Mouse (Mus musculus) 3134 (cell line): ENCODE measurements around the gene Lmx1a.
A peak's percentile ranks its signal among the peaks of the same experiment; 100 is the strongest.

Experiments used
- DNase-seq: peaks from one replicate; pipeline ENCODE4 v3.0.0-alpha.2; 2011; ENCODE audit warnings: low spot score; ENCODE audit not compliant: insufficient read length; ENCODE audit errors: extremely low read depth

Lmx1a gene

DNA sequence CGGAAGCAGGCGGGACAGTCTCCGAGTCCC lies at the start of gene Lmx1a:
TSS of gene Lmx1a (plus strand) at position 6 of the 30 bp plus-strand sequence.
- no peak for DNase-seq

DNA sequence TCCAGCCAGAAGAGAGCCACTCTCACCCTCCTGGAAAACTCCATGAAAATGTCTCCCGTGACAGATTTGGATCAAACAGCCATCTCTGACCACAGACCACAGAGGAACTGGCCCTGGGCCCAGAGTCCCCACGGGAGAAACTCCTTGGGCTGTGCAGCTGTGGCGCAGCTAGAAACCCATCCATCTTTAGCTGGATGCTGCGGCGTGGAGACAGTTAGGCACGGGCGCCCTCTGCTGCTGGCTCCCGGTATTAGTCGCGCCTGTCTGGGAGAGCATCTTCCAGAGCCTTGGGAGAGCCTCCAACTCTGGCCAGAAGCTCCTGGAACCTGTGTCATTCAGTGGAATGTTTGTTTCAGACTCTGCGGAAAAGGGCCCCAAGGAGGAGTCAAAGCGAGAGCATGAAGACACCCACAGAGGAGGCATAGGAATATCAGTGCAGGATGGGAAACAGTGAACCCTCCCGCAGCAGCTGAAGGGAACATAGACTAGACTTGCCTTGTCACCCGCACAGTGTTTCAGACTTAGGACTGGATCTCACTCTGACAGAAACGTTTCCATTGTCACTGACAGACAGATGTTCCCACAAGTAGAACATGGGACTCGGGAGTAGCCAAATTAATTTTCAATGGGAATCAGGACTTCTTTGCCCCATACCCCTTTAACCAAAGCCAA lies 44.0 kb upstream of the Lmx1a start:
- peak; percentile 51 for DNase-seq

DNA sequence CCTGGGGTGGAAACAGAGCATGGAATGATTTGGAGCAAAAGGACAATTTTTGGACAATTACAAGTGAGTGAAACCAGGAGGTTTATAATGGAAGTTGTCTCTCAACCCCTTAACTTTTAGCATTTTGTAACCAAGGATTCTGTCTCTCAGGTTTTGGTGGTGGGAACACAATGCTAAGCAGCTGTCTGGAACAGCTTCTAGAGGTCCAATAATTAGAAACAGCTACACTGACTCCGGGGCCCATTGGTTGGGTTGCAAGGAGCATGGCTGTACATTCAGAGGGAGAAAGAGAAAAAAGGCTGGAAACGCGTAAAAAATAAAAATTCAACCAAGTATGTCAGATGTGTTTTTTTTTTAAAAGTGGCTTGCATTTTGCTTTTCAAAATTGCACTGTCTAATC lies 40.4 kb upstream of the Lmx1a start:
- no peak for DNase-seq

DNA sequence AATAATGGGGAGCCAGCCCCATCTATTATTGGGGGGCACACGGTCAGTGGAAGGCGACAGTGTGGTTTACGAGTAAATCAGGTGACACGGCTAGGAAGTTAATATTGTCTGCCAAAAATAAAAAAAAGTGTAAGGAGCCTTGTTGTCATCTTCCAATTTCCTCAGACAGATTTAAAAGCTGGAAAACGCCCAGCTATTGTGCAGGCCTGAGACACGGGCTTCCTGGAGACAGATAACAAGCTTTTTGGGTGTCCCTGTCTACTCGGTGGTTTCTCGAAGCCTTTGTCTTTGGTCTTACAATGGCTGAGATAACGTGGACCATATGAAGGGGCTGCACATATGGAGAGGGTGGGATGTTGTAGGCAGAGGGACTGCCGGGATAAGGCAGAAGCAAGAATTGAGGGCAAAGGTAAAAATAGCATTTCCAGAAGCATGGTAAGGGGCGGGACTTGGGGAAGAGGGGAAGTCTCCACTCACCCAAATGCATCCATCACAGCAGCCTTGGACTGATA lies 39.9 kb upstream of the Lmx1a start:
- DNase-seq, result no peak

DNA sequence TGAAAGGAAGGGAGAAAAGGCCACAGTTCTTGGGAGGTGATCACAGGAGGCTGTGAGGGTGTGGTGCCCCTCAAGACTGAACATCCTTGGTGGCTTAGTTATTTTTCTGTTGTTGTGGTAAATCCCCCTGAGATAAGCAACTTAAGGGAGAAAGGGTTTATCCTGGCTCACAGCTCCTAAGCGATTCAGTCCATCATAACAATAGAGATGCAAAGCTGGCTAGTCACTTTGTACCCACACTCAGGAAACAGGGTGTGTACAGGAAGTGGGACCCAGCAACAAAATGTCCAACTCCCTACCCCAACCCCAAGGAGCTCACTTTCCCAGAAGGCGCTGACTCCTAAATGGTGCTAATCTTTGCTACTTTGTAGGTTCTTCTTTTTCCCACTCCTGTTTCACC lies 36.7 kb upstream of the Lmx1a start:
- no peak for DNase-seq

DNA sequence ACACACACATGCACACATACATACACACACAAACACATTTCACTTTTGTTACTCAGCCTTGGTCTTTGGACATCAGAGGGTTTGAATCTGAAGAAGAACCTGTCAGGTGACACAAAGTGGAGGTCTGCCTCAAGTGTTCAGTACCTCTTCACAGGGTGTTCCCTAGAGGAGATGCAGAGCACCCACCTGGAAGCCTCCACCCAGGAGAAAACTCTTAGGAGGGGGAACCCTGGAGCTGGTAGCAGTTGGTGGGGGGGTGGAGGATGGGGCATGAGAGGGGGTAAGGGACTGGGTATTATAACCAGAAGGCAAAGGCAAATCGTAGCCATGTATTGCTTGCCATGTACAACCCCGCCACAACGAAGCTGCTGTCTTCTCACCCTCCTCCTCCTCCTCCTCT lies 30.0 kb upstream of the Lmx1a start:
- no peak for DNase-seq

DNA sequence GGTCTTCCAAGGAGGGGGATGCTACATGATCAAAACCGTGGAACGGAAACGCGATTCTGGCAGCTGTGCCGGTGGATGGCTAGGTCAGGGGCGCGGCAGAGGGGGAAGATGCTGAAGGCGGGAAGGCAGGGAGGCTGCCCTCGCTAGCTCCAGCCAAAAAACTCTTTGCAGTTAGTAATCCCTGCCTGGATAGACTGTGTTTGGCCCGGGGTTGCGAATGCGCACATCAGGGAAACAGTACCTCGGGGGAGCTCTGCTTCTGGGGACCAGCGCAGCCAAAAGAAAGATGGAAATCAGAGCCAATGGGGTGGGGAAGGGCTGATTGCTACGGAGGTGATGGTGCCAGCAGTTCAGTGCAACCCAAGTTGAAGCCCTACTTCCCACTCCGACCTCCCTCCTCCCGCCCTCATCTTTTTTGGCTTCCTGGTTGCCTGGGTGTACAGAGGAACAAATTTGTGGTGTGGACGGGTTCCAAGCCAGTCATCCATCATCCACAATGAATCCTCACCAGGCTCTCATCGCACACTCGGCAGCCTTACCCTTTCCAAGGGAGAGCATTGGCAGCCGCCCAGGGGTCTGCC lies 28.4 kb upstream of the Lmx1a start:
- peak; percentile 70 for DNase-seq

DNA sequence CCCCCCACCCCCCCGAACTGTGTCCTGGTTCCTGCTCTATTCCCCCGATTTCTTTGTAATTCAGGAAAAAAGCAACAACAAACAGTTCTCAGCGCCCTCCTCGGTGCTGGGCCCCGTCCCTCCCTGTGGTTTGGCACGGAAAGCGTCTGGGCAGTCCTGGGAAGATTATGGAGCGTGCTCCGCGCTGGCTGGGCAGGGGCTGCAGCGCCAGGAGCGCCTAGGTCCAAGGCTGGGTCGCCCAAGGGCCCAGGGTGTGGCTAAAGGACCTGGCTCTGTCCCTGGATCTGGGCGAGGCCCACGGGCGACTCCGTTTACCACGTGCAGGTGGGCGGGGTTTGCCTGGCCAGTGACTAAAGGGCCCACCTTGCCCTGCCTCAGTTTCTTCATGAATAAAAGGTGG lies 27.9 kb upstream of the Lmx1a start:
- peak; percentile 69 for DNase-seq

DNA sequence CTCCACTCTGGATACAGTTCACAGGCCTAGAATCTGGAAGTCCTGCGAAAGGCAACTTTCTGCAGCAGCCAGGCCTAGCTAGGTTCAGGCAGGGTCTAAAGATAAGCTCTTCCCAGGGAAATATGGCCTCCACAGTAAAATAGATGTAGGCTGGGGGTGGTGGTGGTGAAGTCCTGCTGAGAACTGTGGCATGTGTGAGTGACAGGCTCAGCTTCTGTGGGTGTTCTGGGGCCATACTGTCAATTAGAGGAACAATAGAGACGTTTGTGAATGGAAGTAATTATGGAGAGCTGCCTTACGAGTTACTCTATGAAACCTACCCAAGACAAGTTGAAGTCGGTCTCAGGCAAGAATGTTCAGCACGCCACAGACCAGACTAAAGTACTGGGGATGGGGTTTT lies 25.9 kb upstream of the Lmx1a start:
- DNase-seq, result no peak

DNA sequence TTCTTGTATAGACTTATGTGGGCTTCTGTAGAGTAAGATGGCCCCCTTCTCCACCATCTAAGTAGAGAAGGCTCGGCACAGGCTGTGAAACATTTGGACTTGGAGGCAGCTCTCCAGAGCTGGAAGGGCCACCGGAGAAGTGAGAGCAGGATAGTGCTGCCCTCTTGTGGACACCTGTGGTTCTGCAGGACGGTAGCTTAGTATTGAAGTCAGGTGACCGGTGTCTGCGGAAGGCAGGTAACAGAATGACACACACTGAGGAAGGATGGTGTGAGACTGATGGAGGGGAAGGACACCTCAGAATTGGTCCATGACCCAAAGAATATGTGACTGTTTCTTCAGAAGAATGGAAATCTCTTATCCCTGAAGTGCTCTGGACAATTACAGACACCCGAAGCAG lies 19.2 kb upstream of the Lmx1a start:
- DNase-seq, result no peak

DNA sequence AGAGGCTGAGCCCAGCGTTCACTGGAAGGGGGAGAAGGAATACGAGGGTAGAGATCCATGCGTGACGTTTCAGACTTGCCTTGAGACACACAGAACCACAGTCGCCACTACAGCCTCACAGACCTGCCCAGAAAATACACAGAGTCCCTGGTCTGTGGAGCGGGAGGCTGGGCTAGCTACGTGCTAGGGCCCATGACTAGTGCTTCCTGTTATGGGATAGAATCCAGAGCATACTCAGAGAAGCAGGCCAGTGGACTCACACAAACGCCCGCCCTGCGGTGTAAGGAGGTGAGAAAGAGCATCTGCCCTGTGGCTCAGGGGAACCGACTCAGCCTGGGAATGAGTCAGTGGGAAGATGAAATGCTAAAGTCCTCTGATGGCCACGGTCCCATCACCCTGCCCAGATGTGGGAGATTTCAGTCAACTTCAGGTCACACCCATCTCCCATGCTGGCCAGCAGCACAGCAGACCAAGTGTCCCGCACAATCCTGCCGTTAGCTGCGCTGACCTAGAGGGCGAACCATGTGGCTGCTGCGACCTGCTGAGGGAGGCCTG lies 16.5 kb upstream of the Lmx1a start:
- DNase-seq, result no peak

DNA sequence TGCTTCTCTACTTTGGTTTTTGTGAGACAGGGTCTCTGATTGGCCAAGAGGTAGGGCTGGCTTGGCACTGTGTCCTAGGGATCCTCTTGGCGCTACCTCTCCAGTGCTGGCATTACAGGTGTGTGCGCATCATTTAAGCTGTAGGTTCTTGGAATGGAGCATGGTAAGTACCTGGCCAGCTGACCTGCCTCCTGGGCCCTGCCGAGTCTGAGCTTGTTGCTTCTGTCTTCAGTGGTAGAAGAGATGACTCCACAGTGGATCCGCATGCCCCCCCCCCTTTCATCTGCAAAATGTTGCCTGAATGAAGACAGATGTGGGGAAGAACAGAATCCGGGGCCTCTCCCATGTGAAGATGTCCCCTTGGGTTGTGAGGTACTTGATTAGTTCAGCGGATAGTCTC lies 10.0 kb upstream of the Lmx1a start:
- no peak for DNase-seq

DNA sequence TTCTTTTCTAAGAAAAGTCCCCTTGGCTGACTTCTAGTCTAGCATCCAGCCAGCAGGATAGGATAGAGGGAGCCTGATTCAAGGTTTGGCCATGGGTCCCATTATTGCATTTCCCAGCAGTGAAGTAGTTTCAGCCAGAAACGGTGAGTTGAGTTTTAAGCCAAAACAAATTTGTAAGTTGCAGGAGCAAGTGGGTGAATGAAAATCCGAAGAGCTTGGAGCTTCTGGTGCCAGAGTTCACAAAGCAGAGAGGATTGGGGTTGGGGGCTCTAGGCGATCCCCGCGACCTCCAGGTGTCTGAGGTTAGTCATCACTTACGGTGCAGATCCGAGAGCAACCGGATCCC lies 1.1 kb upstream of the Lmx1a start:
- DNase-seq, result no peak

DNA sequence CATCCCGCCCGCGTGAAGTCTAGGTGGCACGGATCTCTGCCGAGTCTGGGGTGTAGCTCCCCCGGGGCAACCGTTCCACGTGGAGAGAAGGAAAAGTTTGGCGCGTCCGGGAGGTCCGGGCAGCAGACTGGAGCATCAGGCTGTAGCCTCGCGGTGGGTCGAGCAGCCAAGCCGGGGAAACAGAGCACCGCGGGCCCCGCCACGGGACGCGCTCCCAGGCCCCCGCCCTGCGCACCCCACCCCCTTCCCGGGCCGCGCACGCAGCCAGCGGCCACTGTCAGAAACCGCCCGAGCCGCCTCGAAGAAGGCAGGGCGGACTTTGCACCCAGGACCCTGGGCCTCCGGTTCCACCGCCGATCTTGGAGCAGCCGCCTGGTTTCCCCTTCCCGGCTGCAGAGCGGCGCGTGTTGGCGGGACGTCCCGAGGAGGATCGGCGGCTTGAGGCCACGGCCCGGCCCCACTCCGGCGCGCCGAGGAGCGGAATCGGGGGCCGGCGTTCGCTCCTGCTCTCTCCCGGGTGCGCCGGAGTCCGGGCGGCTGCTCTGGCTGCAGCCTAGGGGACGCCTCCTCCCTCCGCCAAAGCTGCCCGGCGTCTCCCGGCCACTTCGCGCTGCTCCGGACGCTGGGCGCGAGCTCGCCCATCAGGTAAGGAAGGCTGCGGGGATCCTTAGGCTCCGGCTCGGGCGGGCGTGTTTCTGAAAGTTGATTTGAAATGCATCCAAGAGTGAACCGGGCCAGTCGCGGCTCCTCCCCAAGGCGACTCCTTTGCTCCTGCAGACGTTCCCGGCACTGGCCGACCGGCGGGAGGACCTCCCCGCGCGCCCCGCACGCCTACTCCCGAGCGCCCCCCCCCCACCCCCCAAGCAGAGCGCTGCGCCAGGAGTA lies 448 bp upstream of the Lmx1a start:
- DNase-seq, result no peak

DNA sequence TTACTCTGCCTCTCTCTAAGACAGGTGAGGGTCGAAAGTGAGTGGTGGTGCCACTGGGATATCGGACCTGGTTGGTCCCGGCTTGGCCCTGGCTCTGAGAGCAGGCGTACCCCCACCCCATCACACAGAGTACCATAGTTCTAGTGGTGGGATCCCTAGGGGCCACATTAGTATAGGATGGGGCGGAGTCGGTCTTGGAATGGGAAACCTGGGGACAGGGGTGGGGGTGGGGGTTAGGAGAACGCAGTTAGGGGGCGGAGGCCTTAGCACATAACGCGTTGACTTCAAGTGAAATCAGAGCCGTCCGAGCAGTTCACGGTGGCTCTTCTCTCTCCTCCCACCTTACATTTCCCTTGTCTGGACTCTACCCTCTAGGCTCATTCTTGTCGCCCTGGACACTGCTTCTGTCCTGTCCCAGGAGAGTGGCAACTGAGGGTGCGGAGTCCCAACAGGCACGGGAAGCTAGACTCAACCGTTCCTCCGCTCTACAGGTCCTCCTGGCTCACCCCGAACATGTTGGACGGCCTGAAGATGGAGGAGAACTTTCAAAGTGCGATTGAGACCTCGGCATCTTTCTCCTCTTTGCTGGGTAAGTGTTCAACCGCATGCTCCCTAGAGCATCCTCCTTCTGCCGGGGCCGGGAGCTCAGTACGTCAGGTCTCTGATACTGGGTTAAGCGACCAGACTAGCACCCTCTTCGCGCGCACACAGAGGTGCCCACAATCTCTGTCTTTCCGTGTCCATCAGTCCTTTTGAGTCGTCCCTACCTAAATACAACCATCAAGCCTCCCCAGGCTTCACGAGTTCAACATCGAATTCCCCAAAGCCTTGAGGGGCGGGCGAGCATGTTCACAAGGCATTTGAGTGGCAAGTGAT lies 463 bp downstream of the Lmx1a start:
- DNase-seq, result no peak

DNA sequence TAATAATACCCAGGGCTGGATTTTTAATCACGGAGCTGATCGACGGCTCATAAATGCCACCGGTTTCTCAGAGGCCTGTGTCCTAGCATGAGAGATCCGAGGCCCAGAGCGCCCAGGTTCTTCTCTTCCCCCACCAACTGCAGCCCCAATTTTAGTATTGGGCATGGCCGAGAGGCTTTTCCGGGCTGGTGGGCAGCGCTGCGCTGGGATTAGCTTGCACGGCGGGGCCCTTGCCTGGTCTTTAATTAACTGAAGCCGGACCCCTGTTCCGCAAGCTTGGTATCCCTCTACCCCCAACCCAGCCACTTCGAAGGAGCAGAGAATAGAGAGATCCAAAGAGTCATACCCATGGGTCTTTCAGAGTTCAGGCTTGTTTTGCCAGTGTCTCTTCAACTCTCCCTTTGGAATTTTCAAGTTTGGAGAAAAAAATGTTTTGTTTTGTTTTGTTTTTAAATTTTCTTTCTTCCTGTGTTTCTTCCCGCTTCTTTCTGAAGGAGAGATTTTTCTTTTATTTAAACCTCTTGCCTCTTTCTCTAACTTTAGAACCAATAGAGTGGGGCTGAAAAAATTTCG lies 1.2 kb downstream of the Lmx1a start:
- no peak for DNase-seq

DNA sequence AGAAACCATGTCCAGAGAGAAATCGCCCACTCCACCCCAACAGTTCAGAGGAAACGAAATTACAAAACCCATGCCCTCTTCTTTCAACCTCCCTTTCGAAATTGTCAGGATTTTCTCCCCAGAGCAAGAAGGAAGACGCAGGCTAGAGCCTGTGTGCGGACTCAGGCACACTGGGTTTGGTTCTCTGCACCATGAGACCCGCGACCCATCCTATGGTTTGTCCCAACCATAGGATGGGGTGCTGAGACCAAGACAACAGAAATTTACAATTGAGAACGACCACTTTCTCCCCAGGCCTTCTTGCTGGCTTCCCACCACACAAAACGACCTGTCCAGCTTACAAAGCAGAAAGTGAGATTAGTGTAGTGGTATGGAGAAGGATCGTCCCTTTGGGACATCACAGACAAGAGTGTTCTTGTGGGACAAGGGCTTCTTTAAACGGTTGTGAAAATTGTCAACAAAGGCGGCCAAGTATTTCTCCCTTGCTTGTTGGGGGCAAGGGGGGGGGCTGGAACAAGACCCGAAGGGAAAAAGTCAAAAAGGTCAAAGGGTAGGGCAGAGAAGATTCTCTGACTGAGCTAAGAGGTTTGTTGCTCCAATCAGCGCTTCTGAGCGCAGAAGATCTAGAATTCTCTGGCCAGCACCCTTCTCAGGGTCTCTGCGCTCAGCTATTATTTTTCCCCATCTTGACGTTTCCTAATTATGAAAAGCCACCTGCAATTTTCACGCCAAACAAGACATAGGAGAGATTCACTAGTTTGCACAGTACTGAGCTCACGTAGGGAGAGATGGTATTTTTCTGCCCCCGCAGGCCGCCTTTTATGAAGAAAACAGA lies 1.9 kb downstream of the Lmx1a start:
- no peak for DNase-seq

DNA sequence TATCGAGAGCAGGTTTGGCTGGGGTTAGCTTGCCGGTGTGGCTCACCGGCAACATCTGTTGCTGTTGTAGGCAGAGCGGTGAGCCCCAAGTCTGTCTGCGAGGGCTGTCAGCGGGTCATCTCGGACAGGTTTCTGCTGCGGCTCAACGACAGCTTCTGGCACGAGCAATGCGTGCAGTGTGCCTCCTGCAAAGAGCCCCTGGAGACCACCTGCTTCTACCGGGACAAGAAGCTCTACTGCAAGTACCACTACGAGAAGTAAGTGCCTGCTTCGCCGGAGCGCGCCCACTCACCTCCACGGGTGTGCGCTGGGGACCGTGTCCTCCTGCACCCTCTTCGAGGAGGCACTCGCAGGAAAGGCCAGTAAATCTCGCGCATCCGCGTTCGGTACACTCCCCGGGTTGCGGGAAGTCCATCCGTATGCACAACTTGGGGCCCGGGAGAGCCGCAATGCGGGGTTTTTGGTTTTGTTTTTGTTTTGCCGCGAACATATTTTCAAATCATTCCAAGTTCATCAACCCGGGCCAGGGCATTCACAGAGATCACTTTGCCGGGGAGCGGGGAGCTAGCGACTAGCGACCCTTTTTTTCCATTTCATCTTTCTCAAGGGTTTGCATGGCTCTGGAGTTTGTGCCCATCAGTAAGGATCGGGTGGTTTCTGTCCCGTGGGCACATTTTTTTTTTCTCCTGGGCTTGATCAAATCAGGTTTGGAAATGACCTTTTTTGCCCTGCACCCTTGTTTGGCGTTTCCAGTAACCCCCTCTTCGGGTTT lies 3.1 kb downstream of the Lmx1a start:
- DNase-seq, result no peak

DNA sequence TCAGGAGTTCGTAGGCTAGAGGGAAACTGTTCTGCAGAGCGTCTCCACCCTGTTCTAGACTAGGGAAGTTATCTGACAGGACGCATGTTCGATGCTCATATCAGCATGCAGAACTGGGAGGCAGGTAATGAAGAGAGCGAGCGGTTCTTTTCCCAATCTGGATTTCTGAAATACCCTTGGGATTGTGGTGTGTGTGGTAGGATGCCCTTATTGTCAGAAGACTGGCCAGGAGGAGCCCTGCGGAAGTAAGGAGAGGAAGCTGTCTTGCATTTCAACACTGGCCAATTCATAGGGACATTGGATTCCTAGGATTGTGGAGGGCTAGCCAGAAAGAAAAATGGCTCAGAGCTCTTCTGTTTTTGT lies 3.6 kb downstream of the Lmx1a start:
- no peak for DNase-seq
